Comparison of ENCODE assay signal across 8 mouse cellular contexts in genomic region chr17:46297364-46298219, GRCm38 (mm10). TPM values are rescaled to one million over a fixed set of nuclear protein-coding genes. Genes with fewer than 3 reads are reported as not detected.
DNase-seq lines count a peak whose midpoint lies in the region; ATAC-seq lines count a peak whose summit lies in the region.

Dlk2 (plus strand) TSS chr17:46297421.

- no peaks in the 10 kb centered on the region for H3K36me3 ChIP-seq in kidney, embryonic 16.5 days (ENCODE audit: insufficient read depth, low read length)
- H3K36me3 ChIP-seq in forebrain, embryonic 12.5 days (replicated peaks) = no peaks in the 10 kb centered on the region
- H3K36me3 ChIP-seq in midbrain, embryonic 11.5 days (ENCODE audit: control insufficient read depth, insufficient read depth, low read length) = no peaks in the 10 kb centered on the region

- peak; percentile 21; the same call in 1 of the 2 replicates for ATAC-seq in kidney, embryonic 16.5 days (ENCODE audit: low FRiP score, low TSS enrichment)
- ATAC-seq in forebrain, embryonic 12.5 days (ENCODE audit: low FRiP score) = peak; percentile 56
- peak; percentile 49 for ATAC-seq in midbrain, embryonic 11.5 days (ENCODE audit: low FRiP score)

- WGBS in kidney, embryonic 16.5 days = under 1% methylated on average over 64 of the region's 86 CpGs
- WGBS in forebrain, embryonic 12.5 days = under 1% methylated on average over 65 of the region's 86 CpGs
- under 1% methylated on average over 79 of the region's 86 CpGs for WGBS in midbrain, embryonic 11.5 days

- DNase-seq in kidney, adult 8-10 months = no peak
- DNase-seq in R1 (ENCODE audit: low read depth, low spot score) = peak; percentile 26
- peak; percentile 34 to 46 for DNase-seq in layer of hippocampus, adult 18-20 months (ENCODE audit: low spot score in 2 of 2)
- no peak for DNase-seq in midbrain, embryonic 11.5 days (ENCODE audit: low spot score, missing footprints)
- DNase-seq in telencephalon, adult 2 months (ENCODE audit: low read depth, low spot score) = peak; percentile 66
- DNase-seq in natural killer cell, adult 2 months (ENCODE audit: low spot score in 2 of 2) = no peak

- peak within 1 kb of the TSS; percentile 100 for H3K4me2 ChIP-seq in kidney, embryonic 16.5 days (replicated peaks; ENCODE audit: low read depth, low read length)
- H3K4me2 ChIP-seq in forebrain, embryonic 12.5 days = peak within 1 kb of the TSS; percentile 100
- H3K4me2 ChIP-seq in midbrain, embryonic 11.5 days = peak within 1 kb of the TSS; percentile 89

- H3K9ac ChIP-seq in kidney, embryonic 16.5 days (replicated peaks; ENCODE audit: low read length) = peak within 1 kb of the TSS; percentile 68
- peak within 1 kb of the TSS; percentile 69 for H3K9ac ChIP-seq in forebrain, embryonic 12.5 days
- H3K9ac ChIP-seq in midbrain, embryonic 11.5 days (ENCODE audit: low read length) = peak within 1 kb of the TSS; percentile 53

- H3K27me3 ChIP-seq in kidney, embryonic 16.5 days (ENCODE audit: insufficient read depth, low read length) = peaks cover 52% of the 10 kb centered on the region
- H3K27me3 ChIP-seq in forebrain, embryonic 12.5 days = peaks cover 74% of the 10 kb centered on the region
- H3K27me3 ChIP-seq in midbrain, embryonic 11.5 days (ENCODE audit: control insufficient read depth, insufficient read depth, low read length) = peaks cover 42% of the 10 kb centered on the region

- no peak within 1 kb of the TSS for H3K27ac ChIP-seq in kidney, embryonic 16.5 days (ENCODE audit: low read length)
- no peak within 1 kb of the TSS for H3K27ac ChIP-seq in forebrain, embryonic 12.5 days
- H3K27ac ChIP-seq in midbrain, embryonic 11.5 days (ENCODE audit: low read depth, low read length) = no peak within 1 kb of the TSS

- peaks cover 11% of the 10 kb centered on the region for H3K4me1 ChIP-seq in kidney, embryonic 16.5 days (ENCODE audit: insufficient read depth, low read length)
- H3K4me1 ChIP-seq in forebrain, embryonic 12.5 days = peaks cover 23% of the 10 kb centered on the region
- H3K4me1 ChIP-seq in midbrain, embryonic 11.5 days (ENCODE audit: control insufficient read depth, insufficient read depth, low read length) = peaks cover 12% of the 10 kb centered on the region

- no peaks in the 10 kb centered on the region for H3K9me3 ChIP-seq in kidney, embryonic 16.5 days (ENCODE audit: low read length)
- H3K9me3 ChIP-seq in forebrain, embryonic 12.5 days = no peaks in the 10 kb centered on the region
- H3K9me3 ChIP-seq in midbrain, embryonic 11.5 days (ENCODE audit: control insufficient read depth, low read length) = no peaks in the 10 kb centered on the region

- H3K4me3 ChIP-seq in kidney, embryonic 16.5 days (ENCODE audit: low read length) = peak within 1 kb of the TSS; percentile 62
- peak within 1 kb of the TSS; percentile 63 for H3K4me3 ChIP-seq in forebrain, embryonic 12.5 days (replicated peaks)
- H3K4me3 ChIP-seq in midbrain, embryonic 11.5 days (ENCODE audit: low read depth, low read length) = peak within 1 kb of the TSS; percentile 50

RNA-seq across cellular contexts. Expression of gene Dlk2, which starts in this region (rescaled TPM):
- polyA plus RNA-seq in kidney, embryonic 16.5 days (2015; fragmentation: Nextera tagmentation; extraction: Ambion mirVana) = 0.37 and 0.64 TPM in 2 replicates
- polyA plus RNA-seq in forebrain, embryonic 12.5 days (2016; fragmentation: Nextera tagmentation; extraction: Ambion mirVana) = 1.5 and 2.0 TPM in 2 replicates
- total RNA-seq in layer of hippocampus, adult 18-20 months (2021) = 10 to 100 TPM; 47.4 to 49.0 TPM
- 0.30 and 0.42 TPM in 2 replicates for polyA plus RNA-seq in midbrain, embryonic 11.5 days (2014; fragmentation: Nextera tagmentation; extraction: Ambion mirVana)

Comparison
In these comparisons a context has a peak if more than half of its experiments do, and no peak if none do; other contexts are left out.
1. Peak in ATAC-seq, H3K4me3 ChIP-seq, H3K9ac ChIP-seq and H3K4me2 ChIP-seq in kidney, embryonic 16.5 days; RNA of the gene not detected or under 1 TPM.
2. Peak in ATAC-seq, H3K4me3 ChIP-seq, H3K9ac ChIP-seq and H3K4me2 ChIP-seq in midbrain, embryonic 11.5 days; RNA of the gene not detected or under 1 TPM.
3. DNase-seq: peak in R1 (single experiment), layer of hippocampus, adult 18-20 months (2 of 2) and telencephalon, adult 2 months (single experiment); none in kidney, adult 8-10 months (0 of 2), midbrain, embryonic 11.5 days (single experiment) and natural killer cell, adult 2 months (0 of 2).
4. Peak in every context shown above with its lines, with median percentiles within 50 percentile points of each other: ATAC-seq, H3K4me2 ChIP-seq, H3K4me3 ChIP-seq and H3K9ac ChIP-seq.